Mouse (Mus musculus) bone marrow, adult 2 months (tissue): ENCODE measurements around the gene Tk1.

Experiments
- CTCF ChIP-seq: fragments of 200-500 bp; IDR thresholded peaks from 2 replicates; pipeline ENCODE4 v1.5.1; 2011; ENCODE audit warnings: low read length, control low read depth; ENCODE audit not compliant: control insufficient read depth, insufficient read depth
- POLR2A ChIP-seq: fragments of 200-500 bp; IDR thresholded peaks from 2 replicates; pipeline ENCODE4 v1.6.1; 2011; ENCODE audit warnings: low read depth, mild to moderate bottlenecking, control low read depth, low read length, borderline replicate concordance; ENCODE audit not compliant: control insufficient read depth

- no peak for TF ChIP-seq CTCF
- no peak; the same call in 1 of the 2 replicates for TF ChIP-seq POLR2A
Observed at GRCm38 (mm10) chr11:117776085-117776792, 49.7 kb downstream of the Tk1 start.
